Mouse (Mus musculus): ENCODE measurements around the gene Clasp1.

Gene Clasp1

GRCm38 (mm10) chr1:118402966-118403365 is 14.1 kb downstream of the Clasp1 start:
- no peak for DNase-seq (ENCODE audit: low spot score in 2 of 2)

GRCm38 (mm10) chr1:118403440-118403839 is 14.6 kb downstream of the Clasp1 start:
- no peak for DNase-seq (ENCODE audit: low spot score in 2 of 2)

- DNase-seq (ENCODE audit: low spot score in 2 of 2), result no peak
Observed at GRCm38 (mm10) chr1:118407586-118408250, 18.9 kb downstream of the Clasp1 start.

DNA sequence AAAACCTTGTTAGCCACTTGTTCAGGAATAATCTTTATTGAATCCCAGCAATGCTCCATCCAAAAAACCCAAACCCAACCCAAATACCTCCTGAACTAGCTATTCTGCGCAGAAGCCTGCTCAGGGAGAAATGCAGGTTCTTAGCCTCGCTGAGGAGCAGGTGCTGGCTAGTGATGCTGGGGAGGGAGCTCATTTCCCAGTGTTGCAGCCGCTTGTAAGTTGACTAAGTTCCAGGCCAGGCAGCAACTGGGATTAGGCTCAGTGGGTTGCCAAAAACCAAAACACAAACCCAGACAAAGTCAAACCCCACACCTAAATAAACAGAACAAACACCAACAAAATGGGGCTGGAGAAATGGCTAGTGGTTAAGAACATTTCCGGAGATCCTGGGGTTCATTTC is 20.4 kb downstream of the Clasp1 start:
- no peak for DNase-seq (ENCODE audit: low spot score in 2 of 2)

GRCm38 (mm10) chr1:118410824-118411223 is 22.0 kb downstream of the Clasp1 start:
- no peak for DNase-seq (ENCODE audit: low spot score in 2 of 2)

DNA sequence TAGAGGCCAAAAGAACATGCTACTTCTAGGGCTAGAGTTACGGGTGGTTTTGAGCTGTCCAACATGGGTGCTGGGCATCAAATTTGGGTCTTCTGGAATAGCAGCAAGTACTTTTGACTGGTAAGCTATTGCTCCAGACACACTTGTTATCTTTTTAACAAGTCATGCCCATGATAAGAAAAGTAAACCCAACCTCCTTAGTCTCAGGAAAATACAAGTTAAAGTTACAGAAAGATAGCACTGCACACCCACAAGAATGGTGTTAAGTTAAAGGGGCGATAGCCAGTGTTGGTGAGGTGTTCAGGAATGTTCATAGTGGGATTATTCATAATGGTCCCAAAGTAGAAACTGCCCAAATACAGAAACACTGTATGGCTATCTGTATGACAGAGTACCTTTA is 24.3 kb downstream of the Clasp1 start:
- no peak for DNase-seq (ENCODE audit: low spot score in 2 of 2)

DNA sequence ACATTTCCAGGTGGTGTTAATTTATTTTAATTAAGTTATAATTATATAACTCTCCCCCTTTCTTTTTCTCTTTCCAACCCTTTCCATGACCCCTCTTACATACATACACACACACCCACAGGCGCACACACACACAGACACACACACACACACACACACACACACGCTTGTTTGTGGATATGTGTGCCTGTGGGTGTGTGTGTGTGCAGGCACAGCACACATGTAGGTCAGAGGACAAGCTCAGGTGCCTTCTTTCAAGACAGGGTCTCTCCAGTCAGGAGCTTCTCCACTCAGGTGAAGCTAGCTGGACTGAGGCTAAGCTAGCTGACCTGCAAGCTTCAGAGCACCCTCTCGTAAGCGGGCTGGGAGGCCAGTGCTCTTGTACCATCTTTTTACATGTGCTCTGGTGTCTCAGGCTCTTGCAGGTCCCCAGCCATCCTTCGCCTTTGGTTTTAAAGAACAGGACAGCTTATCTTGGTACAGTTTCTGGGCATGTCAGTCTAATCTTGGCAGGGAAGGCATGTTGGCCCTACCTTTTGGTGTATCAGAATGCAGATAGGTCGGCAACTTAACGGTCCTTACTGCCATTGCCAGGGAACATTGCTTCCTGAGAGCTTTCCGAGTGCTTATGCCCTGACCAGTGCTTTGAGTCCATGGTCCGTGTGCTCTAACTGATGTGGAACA is 28.3 kb downstream of the Clasp1 start:
- no peak for DNase-seq (ENCODE audit: low spot score in 2 of 2)

DNA sequence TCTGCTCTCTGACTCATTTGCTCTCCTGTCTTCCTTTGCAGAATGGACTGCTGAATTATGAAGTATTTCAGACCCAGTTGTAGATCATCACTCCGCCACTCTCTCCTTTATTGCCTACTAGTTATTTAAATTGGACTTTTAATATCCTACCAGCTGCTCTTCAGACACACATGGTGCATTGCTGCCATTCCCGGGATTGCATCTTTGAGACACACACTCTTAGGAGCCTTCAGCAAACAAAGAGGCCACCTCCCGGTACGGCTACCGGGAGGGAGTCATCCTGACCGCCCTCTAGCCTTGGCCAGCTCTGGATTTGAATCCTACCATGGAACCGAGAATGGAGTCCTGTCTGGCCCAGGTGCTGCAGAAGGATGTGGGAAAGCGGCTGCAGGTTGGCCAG is 30.5 kb downstream of the Clasp1 start:
- no peak for DNase-seq (ENCODE audit: low spot score in 2 of 2)

GRCm38 (mm10) chr1:118421149-118421548 is 32.3 kb downstream of the Clasp1 start:
- DNase-seq (ENCODE audit: low spot score in 2 of 2), result no peak

DNA sequence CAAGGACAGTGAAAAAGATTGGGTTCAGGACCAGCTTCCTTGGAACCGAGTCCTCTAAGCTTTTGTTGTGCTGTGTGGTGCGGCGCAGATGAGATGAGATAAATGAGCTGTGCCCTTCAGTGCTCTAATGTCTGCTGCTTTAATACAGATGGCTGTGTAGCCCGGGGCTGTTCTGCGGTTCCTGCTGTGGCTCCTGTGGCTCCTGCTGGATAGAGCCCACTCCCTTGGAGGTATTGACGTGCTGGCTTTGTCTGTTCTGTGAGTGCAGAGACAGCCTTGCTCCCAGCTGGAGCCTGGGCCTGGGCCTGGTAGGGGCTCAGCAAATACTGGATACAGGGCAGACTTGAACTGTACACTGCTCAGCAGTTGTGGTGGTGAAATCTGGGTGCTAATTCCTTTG is 34.0 kb downstream of the Clasp1 start:
- no peak for DNase-seq (ENCODE audit: low spot score in 2 of 2)

DNA sequence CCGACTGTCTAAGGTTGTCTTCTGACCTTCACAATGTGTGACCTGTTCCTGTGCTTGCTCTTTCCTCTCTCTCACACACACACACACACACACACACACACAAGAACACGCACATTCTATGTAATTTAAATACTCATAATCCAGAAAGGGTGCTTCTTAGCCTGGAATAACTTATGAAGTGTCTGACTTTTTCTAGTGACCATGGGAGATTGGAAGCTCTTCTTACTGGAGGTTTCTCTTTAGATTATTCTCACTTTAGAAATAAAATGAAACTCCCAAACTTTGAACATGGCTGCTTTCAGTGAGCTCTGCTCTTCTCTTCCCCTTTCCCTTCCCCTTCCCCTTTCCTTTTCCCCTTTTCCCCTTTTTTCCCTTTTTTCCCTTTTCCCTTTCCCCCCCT is 37.1 kb downstream of the Clasp1 start:
- no peak for DNase-seq (ENCODE audit: low spot score in 2 of 2)

DNA sequence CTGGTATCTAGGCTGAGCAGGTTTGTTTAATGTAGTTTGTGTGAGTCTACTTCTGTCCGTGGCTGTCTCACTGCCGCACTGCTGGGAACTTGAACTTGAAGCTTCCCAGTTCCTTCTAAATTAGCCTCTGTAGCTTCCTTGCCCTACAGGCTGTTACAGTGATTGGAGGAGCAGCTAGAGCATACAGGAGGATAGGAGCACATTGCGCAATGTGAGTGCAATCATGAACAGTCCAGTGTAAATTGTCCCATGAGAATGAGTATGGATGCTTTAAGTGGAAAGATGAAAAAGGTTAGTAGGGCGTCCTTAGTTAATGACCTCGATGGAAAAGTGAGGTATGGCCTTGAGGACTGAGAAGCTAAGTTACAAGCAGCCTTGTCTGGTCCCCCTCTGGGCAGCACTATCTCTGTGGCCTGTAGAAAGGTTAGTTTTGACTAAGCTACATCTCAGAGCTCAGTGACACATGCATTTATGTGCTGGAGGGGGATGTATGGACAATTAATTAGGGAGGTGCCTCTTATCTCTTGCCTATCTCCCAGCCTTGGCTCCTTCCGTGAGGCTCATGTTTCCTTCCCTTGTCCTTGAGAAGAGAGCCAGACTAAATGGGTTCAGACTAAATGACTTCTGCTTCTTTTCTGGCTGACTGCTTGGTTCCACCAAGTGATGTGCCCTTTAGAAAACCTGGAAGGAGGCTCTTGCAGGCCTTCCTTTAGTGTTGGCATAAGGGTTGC is 39.7 kb downstream of the Clasp1 start:
- DNase-seq (ENCODE audit: low spot score in 2 of 2), result no peak

GRCm38 (mm10) chr1:118431548-118431947 is 42.7 kb downstream of the Clasp1 start:
- DNase-seq (ENCODE audit: low spot score in 2 of 2), result no peak

- no peak for DNase-seq (ENCODE audit: low spot score in 2 of 2)
Observed at GRCm38 (mm10) chr1:118435001-118435473, 46.2 kb downstream of the Clasp1 start.

- DNase-seq (ENCODE audit: low spot score in 2 of 2), result no peak
Observed at GRCm38 (mm10) chr1:118437856-118438255, 49.0 kb downstream of the Clasp1 start.

DNA sequence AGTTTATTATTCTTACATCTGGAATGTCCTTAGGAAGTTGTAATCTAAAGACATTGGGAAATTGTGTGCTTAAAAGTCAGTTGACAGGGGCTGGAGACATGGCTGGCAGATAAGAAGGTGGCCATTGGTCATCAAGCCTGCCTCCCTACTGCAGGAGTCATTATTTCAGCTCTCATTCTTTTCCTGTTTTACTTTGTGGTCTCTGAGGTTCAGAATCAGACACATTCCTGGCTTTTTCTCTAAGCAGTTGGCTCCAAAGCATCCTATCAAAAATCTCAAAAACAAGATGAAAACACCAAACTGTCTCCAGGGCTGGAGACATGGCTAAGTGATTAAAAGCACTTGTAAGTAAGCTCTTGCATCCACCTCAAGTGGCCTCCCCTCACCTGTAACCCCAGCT is 49.5 kb downstream of the Clasp1 start:
- no peak for DNase-seq (ENCODE audit: low spot score in 2 of 2)

- DNase-seq (ENCODE audit: low spot score in 2 of 2), result no peak
Observed at GRCm38 (mm10) chr1:118440547-118440946, 51.7 kb downstream of the Clasp1 start.

- no peak for DNase-seq (ENCODE audit: low spot score in 2 of 2)
Observed at GRCm38 (mm10) chr1:118444420-118444819, 55.6 kb downstream of the Clasp1 start.

DNA sequence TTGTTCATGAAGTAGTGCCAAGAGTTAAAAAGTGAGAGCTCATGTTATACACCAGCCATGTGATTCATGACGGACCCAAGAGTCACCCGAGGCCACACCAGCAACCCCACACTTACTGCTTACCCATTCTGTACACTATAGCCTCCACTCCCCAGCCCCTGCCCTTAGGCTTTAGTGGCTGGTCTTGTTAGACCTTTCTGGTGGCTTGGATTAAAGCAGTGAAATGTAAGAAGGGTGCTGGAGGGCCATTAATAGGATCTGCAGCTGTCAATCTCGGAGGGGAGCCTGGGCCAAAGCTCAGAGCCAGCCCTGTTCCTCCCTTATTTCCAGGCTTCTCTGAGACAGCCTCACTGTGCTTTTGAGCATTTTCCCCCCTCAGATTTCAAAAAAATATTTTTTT is 56.1 kb downstream of the Clasp1 start:
- no peak for DNase-seq (ENCODE audit: low spot score in 2 of 2)

GRCm38 (mm10) chr1:118445441-118445840 is 56.6 kb downstream of the Clasp1 start:
- DNase-seq (ENCODE audit: low spot score in 2 of 2), result no peak

- no peak for DNase-seq (ENCODE audit: low spot score in 2 of 2)
Observed at GRCm38 (mm10) chr1:118446006-118446405, 57.1 kb downstream of the Clasp1 start.

DNA sequence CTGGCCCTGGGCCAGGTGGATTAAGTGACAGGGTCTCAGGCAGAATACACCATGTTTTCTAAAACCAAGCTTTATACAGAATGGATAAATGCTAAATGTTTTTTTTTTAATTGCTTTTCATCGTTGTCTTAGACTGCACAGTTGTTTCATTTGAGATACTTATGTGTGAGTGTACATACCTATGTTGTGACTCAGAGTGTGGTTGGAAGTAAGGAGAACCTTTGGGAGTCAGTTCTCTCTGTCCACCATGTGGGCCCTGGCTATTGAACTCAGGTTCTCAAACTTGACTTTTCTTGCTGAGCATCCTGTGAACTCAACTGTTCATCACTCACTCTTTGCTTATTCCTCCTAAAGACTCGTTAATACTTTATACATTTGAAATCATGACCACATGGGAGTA is 58.3 kb downstream of the Clasp1 start:
- DNase-seq (ENCODE audit: low spot score in 2 of 2), result no peak

DNA sequence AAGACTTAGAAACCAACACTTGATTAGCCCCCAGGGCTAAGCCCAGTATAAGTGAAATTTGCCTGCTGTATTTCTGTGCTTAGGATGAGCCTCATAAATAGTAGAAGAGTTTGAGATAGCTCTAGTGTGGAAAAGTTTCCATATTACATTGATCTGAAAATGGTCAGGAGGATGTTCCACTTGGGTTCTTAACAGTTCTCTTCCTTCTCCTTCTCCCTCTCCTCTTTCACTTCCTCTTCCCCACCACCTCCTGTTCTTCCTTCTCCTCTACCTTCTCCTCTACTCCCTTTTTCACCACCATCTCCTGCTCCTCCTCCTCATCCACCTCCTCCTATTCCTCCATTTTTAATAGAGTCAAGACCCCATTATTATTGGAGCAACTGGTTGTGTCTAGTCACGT is 59.4 kb downstream of the Clasp1 start:
- DNase-seq (ENCODE audit: low spot score in 2 of 2), result no peak
